Mouse (Mus musculus): ENCODE results near the gene Tap1. TPM values are rescaled to one million over a fixed set of nuclear protein-coding genes. Genes with fewer than 3 reads are reported as not detected.

The Tap1 gene
- polyA plus RNA-seq (2017; shearing (Covaris generic)): 100 to 1,000 TPM; 379 to 418 TPM

DNA sequence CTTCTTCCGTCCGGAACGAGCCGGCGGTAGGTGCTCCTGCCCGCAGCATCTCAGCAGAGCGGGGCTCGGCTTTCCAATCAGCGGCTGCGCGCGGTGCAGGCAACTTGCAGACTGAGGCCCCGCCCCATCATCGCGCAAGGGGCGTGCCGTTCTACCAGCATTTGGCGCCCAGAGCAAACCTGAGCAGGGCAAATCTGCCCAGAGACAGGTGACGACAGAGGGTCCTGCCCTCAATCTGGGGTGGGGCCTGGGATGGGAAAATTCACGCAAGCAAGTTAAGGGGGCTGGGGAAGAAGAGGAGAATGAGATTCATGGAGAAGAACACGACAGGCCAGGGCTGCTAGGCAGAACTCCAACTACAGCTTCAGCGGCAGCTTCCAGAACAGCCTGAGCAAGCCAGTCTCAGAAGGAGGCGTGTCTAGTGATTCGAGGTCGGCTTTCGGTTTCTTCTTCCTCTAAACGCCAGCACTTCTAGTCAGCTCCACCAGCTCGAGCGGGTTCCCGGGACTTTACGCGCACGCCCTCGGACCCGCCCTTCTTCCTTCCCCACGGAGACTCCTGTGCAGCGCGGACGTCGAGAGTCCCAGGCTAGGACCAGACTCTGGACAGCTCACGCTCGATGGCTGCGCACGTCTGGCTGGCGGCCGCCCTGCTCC lies at the start of gene Tap1, which contains the start of gene Psmb9:
Gene Tap1 (plus strand): TSS at position 293 of the 656 bp plus-strand sequence.
Gene Psmb9 (minus strand): TSS at position 504 of the 656 bp plus-strand sequence.

DNA sequence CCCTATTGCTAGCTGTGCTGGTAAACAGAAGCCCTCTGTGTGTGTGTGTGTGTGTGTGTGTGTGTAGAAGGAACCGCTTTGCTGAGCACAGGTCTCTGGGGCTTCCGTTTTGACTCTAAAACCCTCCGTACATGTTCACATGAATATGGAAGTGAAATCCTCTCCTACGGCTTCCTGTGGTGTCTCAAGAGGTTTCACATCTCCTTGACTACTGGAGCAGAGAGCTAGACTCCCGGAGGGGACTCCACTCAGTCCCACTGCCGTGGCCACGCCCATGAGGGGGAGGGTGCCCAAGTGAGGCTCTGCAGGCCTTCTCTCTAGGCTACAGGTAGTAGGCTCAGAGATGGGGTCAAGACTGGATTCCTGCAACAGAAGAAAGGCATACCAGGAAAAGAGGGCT lies 44.3 kb upstream of the Tap1 start, which contains the start of gene H2-DMb2:
Gene H2-DMb2 (plus strand): TSS at position 275 of the 400 bp plus-strand sequence.

GRCm38 (mm10) chr17:34152923-34153322 lies 34.4 kb upstream of the Tap1 start, which contains the start of gene H2-DMb1:
Gene H2-DMb1, plus strand, starts transcription at chr17:34153072.

DNA sequence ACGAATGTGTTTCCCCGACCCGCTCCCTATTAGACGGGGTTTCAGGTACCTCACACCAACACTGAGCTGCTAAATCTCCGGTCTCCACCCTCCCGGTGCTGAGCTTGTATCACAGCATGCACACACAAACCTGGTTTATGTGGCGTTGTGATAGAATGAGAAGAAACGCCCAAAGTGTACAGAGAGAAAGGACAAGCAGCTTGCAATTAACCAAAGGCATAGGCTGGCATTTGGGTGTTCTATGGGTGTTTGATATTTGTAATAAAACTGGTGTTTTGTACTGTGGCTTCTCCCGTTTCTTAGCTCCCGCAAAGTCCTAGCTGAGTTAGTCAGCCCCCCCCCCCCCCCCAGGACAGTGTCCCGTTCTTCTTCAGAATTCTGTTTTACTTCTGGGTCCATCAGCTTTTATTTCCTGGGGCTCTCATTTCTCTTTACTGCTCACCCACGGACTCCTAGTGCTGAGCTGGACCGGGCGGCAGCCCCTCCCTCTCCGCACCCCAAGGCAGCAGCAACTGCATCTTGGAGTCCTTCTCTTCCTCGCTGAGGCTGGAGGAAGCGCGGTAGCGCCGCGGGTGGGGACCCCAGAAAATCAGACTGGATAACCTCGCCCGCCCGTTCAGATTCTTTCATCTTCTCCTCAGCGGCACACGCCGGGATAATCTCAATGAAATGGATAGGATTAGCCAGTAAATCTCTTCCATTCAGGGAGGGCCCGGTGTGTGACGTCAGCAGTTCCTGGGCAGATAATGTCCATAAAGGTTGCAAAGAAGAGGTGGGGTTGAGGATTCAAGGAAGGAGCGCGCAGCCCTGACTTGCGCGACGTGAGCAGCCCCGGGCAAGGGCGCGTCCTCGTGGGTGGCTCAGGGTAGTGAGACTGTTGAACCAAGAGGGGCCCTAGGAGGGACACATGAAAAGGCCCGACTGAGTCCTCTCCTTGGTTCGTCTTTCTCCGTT lies 9.9 kb downstream of the Tap1 start, which contains the start of gene Psmb8:
Gene Psmb8 (plus strand): TSS at position 781 of the 954 bp plus-strand sequence.

DNA sequence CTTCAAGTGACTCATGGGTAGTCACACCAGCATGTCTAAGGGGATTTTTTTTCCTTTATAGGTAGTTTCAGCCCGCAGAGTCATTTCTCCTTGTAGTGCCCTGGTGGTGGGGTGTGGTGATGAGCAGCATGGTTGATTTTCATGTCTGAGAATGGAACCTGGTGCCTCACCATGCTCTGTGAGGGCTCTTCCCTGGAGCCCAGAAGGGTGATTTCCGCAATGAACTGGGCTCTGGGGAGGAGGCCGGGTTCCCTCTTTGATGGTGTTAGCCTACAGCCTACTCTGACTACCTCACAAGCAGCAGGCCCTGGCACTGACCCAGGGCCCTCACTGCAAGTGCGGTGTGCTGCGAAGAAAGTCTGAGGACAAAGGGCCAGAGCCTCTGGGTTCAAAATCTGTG lies 16.1 kb downstream of the Tap1 start, which contains the start of gene Tap2:
Gene Tap2 (plus strand): TSS at position 84 of the 400 bp plus-strand sequence.

DNA sequence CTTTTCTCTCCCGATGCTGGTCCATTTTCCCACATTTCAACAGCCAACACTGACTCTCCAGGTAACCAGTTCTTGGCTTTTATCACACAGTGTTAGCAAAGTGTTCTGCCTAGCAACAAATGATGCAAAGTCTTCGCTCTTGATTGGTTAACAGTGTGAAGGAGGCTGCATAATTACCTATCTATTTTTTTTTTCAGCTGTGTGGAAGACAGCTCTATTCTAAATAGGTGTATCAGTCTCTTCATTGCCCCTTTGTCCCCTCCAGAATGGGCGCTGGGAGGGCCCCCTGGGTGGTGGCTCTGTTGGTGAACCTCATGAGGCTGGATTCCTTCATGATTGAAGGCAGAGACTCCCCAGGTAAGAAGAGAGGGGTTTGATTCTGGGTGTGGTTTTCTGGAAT lies 51.4 kb downstream of the Tap1 start, which contains the start of gene H2-Ob:
Gene H2-Ob (plus strand): TSS at position 198 of the 400 bp plus-strand sequence.

Other genes with a start within 250 kb of the Tap1 start
- gene Pfdn6, start 247.2 kb upstream of the Tap1 start, polyA plus RNA-seq (2017; shearing (Covaris generic)): 100 to 1,000 TPM; 132 to 142 TPM
- 10 to 100 TPM; 59.2 to 75.0 TPM for gene Wdr46, start 246.9 kb upstream of the Tap1 start, polyA plus RNA-seq (2017; shearing (Covaris generic))
- 10 to 100 TPM; 21.9 to 44.0 TPM for gene B3galt4, start 236.1 kb upstream of the Tap1 start, polyA plus RNA-seq (2017; shearing (Covaris generic))
- gene Vps52, start 231.7 kb upstream of the Tap1 start, polyA plus RNA-seq (2017; shearing (Covaris generic)): 10 to 100 TPM; 69.7 to 81.8 TPM
- gene Rps18, start 231.6 kb upstream of the Tap1 start, polyA plus RNA-seq (2017; shearing (Covaris generic)): 1,000 to 10,000 TPM; 1,990 to 2,168 TPM
- over 10,000 TPM; 12,130 to 12,778 TPM for gene H2-K1, start 187.2 kb upstream of the Tap1 start, polyA plus RNA-seq (2017; shearing (Covaris generic))
- 10 to 100 TPM; 35.6 to 38.2 TPM for gene Ring1, start 162.9 kb upstream of the Tap1 start, polyA plus RNA-seq (2017; shearing (Covaris generic))
- gene H2-Ke6, start 159.5 kb upstream of the Tap1 start, polyA plus RNA-seq (2017; shearing (Covaris generic)): 100 to 1,000 TPM; 289 to 375 TPM
- gene Slc39a7, start 155.9 kb upstream of the Tap1 start, polyA plus RNA-seq (2017; shearing (Covaris generic)): 100 to 1,000 TPM in 1 of 2 experiments, 10 to 100 TPM in 1; 96.5 to 149 TPM
- 10 to 100 TPM; 66.1 to 98.3 TPM for gene Rxrb, start 155.7 kb upstream of the Tap1 start, polyA plus RNA-seq (2017; shearing (Covaris generic))
- 1 to 10 TPM in 1 of 2 experiments, under 1 TPM in 1; 0.72 to 3.2 TPM for gene Col11a2, start 148.1 kb upstream of the Tap1 start, polyA plus RNA-seq (2017; shearing (Covaris generic))
- 10 to 100 TPM; 31.7 to 45.1 TPM for gene H2-Oa, start 95.2 kb upstream of the Tap1 start, polyA plus RNA-seq (2017; shearing (Covaris generic))
- gene H2-DMa, start 68.0 kb upstream of the Tap1 start, polyA plus RNA-seq (2017; shearing (Covaris generic)): 100 to 1,000 TPM in 1 of 2 experiments, 10 to 100 TPM in 1; 99.4 to 105 TPM
- gene Brd2, start 64.9 kb upstream of the Tap1 start, polyA plus RNA-seq (2017; shearing (Covaris generic)): 100 to 1,000 TPM; 199 to 255 TPM
- 10 to 100 TPM; 11.6 to 22.4 TPM for gene H2-DMb2, start 44.2 kb upstream of the Tap1 start, polyA plus RNA-seq (2017; shearing (Covaris generic))
- 10 to 100 TPM in 1 of 2 experiments, 1 to 10 TPM in 1; 2.8 to 12.1 TPM for gene H2-DMb1, start 34.5 kb upstream of the Tap1 start, polyA plus RNA-seq (2017; shearing (Covaris generic))
- 100 to 1,000 TPM; 443 to 527 TPM for gene Psmb9, start 211 bp downstream of the Tap1 start, polyA plus RNA-seq (2017; shearing (Covaris generic))
- 1,000 to 10,000 TPM; 1,068 to 1,232 TPM for gene Psmb8, start 10.2 kb downstream of the Tap1 start, polyA plus RNA-seq (2017; shearing (Covaris generic))
- gene Tap2, start 16.0 kb downstream of the Tap1 start, polyA plus RNA-seq (2017; shearing (Covaris generic)): 100 to 1,000 TPM; 330 to 339 TPM
- 10 to 100 TPM; 69.7 to 70.8 TPM for gene H2-Ob, start 51.4 kb downstream of the Tap1 start, polyA plus RNA-seq (2017; shearing (Covaris generic))
- 100 to 1,000 TPM in 1 of 2 experiments, 10 to 100 TPM in 1; 49.6 to 150 TPM for gene H2-Ab1, start 70.1 kb downstream of the Tap1 start, polyA plus RNA-seq (2017; shearing (Covaris generic))
- 10 to 100 TPM; 40.3 to 86.4 TPM for gene H2-Aa, start 100.3 kb downstream of the Tap1 start, polyA plus RNA-seq (2017; shearing (Covaris generic))
- 10 to 100 TPM; 26.8 to 67.1 TPM for gene H2-Eb1, start 118.3 kb downstream of the Tap1 start, polyA plus RNA-seq (2017; shearing (Covaris generic))
- gene H2-Eb2, start 138.1 kb downstream of the Tap1 start, polyA plus RNA-seq (2017; shearing (Covaris generic)): 1 to 10 TPM in 1 of 2 experiments, under 1 TPM in 1; 0.42 to 1.3 TPM
- gene Btnl2, start 167.3 kb downstream of the Tap1 start, polyA plus RNA-seq (2017; shearing (Covaris generic)): under 1 TPM; 0.43 to 0.46 TPM
- gene Btnl1, start 189.6 kb downstream of the Tap1 start, polyA plus RNA-seq (2017; shearing (Covaris generic)): not detected
- gene BC051142, start 211.3 kb downstream of the Tap1 start, polyA plus RNA-seq (2017; shearing (Covaris generic)): 1 to 10 TPM in 1 of 2 experiments, under 1 TPM in 1; 0.71 to 1.6 TPM

Measured in inflammation-experienced regulatory T-cells (primary cell).